Mouse (Mus musculus): ENCODE measurements around the gene Chdh.

GRCm38 (mm10) chr14:29987276-29987675 lies 21.5 kb upstream of the Chdh start:
- TF ChIP-seq ZMIZ1 (IDR thresholded peaks at IDR 0.05; ENCODE audit: low read depth, low read length), result no peak
- TF ChIP-seq MXI1 (IDR thresholded peaks at IDR 0.05; ENCODE audit: low read depth, low read length), result no peak
- no peak for TF ChIP-seq TCF12 (IDR thresholded peaks at IDR 0.05; ENCODE audit: low read depth, low read length)
- TF ChIP-seq BHLHE40 (IDR thresholded peaks at IDR 0.05; ENCODE audit: low read depth, low read length), result no peak
- no peak for TF ChIP-seq CHD2 (IDR thresholded peaks at IDR 0.05; ENCODE audit: low read length)
- no peak for TF ChIP-seq GABPA (IDR thresholded peaks at IDR 0.05; ENCODE audit: insufficient replicate concordance, low read depth, low read length)
- no peak for TF ChIP-seq CTCF (conservative IDR thresholded peaks at IDR 0.05 in 1 of 2, IDR thresholded peaks at IDR 0.05 in 1 of 2; ENCODE audit: low read depth in 2 of 2, low read length in 2 of 2)
- no peak for TF ChIP-seq E2F4 (IDR thresholded peaks at IDR 0.05; ENCODE audit: insufficient replicate concordance, low read depth, low read length)
- no peak for TF ChIP-seq NRF1 (IDR thresholded peaks at IDR 0.05; ENCODE audit: low read depth, low read length)
- no peak for TF ChIP-seq JUND (conservative IDR thresholded peaks at IDR 0.05; ENCODE audit: low read depth, low read length)
- no peak for TF ChIP-seq MEF2A (IDR thresholded peaks at IDR 0.05; ENCODE audit: borderline replicate concordance, low read depth, low read length)
- TF ChIP-seq POLR2A (IDR thresholded peaks at IDR 0.05; ENCODE audit: low read depth, low read length), result no peak
- TF ChIP-seq RAD21 (IDR thresholded peaks at IDR 0.05; ENCODE audit: low read depth, low read length), result no peak
- TF ChIP-seq NELFE (IDR thresholded peaks at IDR 0.05; ENCODE audit: low read depth, low read length), result no peak

All from CH12.LX (cell line).